Mouse (Mus musculus) colon, adult 2 months (tissue): Measurements from ENCODE around the gene Gpr89. TPM values are rescaled to one million over a fixed set of nuclear protein-coding genes. Genes with fewer than 3 reads are reported as not detected.

Experiments
- polyA plus RNA-seq: library from polyadenylated mRNA; depleted of rRNA; stranded (reverse); fragments of >200 nt; gene quantifications from 2 replicates; pipeline ENCODE4 v1.2.3, GENCODE M21; 2012; rRNA removed

The Gpr89 gene
- polyA plus RNA-seq = 13.7 and 20.7 TPM in 2 replicates

DNA sequence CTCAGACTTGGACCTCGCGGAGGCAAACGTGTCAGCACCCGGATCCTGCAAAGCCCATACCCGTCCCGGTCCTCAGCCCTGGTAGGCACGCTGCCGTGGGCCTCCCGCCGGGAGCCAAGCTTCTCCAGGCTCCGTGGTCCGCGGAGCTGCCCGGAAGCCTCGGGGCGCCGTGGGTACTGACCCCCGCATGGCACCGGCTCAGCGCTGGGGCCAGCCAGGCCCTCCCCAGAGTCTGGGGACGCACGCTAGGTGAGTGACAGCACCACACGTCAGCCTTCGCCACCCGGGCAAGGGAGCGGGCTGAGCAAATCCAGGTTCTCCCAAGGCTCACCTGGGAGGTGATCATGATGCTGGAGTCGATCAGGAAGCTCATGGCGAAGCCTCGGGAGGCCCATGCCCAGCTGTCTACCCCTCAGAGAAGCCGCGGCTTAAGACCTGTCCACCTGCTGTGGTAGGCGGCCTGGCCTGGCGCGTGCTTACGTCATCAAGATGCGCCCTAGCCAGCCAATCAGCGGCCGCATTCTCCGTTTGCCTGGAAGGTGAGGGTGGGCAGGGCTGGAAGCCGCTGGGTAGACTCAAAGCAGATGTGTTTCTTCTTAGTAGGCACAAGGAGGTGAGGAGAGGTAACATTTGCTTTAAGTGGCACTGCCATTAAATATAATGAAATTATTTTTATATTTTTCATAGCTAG is at the start of gene Gpr89:
Gene Gpr89 (minus strand): TSS at position 496 of the 691 bp plus-strand sequence.

DNA sequence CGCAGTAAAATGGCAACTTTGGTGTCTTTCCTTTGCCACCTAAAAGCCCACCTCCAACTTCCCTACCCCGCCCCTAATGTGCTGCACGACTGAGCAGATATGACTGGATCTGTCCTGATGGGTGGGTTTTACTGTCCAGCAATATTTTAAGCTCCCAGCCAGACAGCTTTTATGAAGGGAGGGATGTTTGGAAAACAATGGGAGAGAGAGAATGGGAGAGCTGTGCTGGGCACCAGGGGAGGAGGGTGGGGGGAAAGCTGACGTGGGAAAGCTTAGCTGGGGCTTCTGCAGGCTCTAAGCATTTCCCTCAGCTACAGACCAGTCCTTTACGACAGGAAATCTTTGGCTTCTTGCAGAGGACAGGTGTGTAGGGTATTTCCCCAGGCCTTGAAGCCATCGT is 20.8 kb upstream of the Gpr89 start, which contains the start of gene Gja8:
Gene Gja8 (minus strand): TSS at position 101 of the 400 bp plus-strand sequence.

DNA sequence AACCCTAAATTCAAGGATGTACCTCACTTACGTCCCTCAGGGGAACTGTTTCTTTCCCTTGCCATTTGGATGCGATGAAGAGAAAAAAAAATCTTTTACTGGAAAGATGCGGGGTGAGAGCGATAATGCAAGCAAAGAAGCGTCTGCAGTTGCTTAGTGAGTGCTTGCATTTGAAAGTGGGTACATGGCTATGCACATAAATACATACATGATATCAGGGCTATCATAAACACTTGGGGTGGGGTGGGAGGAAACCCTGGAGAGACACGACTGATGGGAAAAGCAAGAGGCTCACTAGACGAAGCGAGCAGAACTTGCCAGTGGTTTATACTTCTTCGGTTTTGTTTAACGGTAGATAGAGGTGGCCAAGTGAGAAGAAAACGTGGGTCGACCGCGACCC is 753 bp downstream of the Gpr89 start, which contains the start of gene Gja5:
Gene Gja5 (plus strand): TSS at position 301 of the 400 bp plus-strand sequence.

DNA sequence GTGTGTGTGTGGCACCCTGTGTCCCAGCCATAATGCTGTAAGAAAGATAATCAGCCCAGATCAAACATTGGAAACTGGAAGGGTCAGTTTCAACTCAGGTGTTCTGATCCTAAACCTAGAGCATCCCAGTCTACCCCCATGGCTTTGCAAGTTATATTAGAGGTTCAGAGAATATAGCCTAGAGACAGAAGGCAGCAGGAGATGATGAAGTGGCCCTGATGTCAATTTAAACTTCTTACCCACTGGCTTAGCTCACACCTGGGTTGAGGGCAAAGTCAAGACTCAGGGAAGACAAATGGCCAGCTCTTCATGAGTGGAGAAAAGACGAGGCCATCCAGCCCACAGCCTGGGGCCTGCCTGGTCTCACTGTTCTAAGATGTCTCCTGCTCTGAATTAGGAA is 76.2 kb downstream of the Gpr89 start, which contains the start of the genes Pdzk1 and Cd160:
Gene Pdzk1 (plus strand): TSS at position 301 of the 400 bp plus-strand sequence.
Gene Cd160 (minus strand): TSS at position 368 of the 400 bp plus-strand sequence.

Other genes with a start within 250 kb of the Gpr89 start
- 1.4 and 1.9 TPM in 2 replicates for gene Ankrd35, start 235.2 kb downstream of the Gpr89 start, polyA plus RNA-seq
- 30.6 and 41.0 TPM in 2 replicates for gene Pias3, start 209.0 kb downstream of the Gpr89 start, polyA plus RNA-seq
- 3.1 and 4.0 TPM in 2 replicates for gene Nudt17, start 196.8 kb downstream of the Gpr89 start, polyA plus RNA-seq
- 28.4 and 31.5 TPM in 2 replicates for gene Polr3c, start 177.7 kb downstream of the Gpr89 start, polyA plus RNA-seq
- 12.9 and 14.1 TPM in 2 replicates for gene Rnf115, start 177.7 kb downstream of the Gpr89 start, polyA plus RNA-seq
- gene Pdzk1, start 76.1 kb downstream of the Gpr89 start, polyA plus RNA-seq = 0.07 TPM in 1 of 2 replicates, not detected in the other
- gene Cd160, start 76.0 kb downstream of the Gpr89 start, polyA plus RNA-seq = 0.30 and 0.44 TPM in 2 replicates
- gene Gja5, start 653 bp downstream of the Gpr89 start, polyA plus RNA-seq = 1.6 and 2.5 TPM in 2 replicates
- gene Gja8, start 20.7 kb upstream of the Gpr89 start, polyA plus RNA-seq = not detected in 2 replicates